Mouse (Mus musculus): ENCODE data around the gene Mark3. TPM values are rescaled to one million over a fixed set of nuclear protein-coding genes. Genes with fewer than 3 reads are reported as not detected.

The Mark3 gene
- polyA plus RNA-seq, 1 experiment from 2014 or later, result 32.9 TPM

Other genes starting within 250 kb of the Mark3 start
- 13.0 and 15.1 TPM in 2 replicates for gene Cdc42bpb, start 196.8 kb upstream of the Mark3 start, polyA plus RNA-seq (2016; fragmentation: Nextera tagmentation; extraction: Ambion mirVana)
- 0.28 TPM in 1 of 2 replicates, not detected in the other for gene Lbhd2, start 167.7 kb upstream of the Mark3 start, polyA plus RNA-seq (2016; fragmentation: Nextera tagmentation; extraction: Ambion mirVana)
- 15.5 and 18.2 TPM in 2 replicates for gene Exoc3l4, start 157.5 kb upstream of the Mark3 start, polyA plus RNA-seq (2016; fragmentation: Nextera tagmentation; extraction: Ambion mirVana)
- gene Tnfaip2, start 132.1 kb upstream of the Mark3 start, polyA plus RNA-seq (2016; fragmentation: Nextera tagmentation; extraction: Ambion mirVana), result 88.6 and 94.9 TPM in 2 replicates
- gene Gm266, start 88.7 kb upstream of the Mark3 start, polyA plus RNA-seq (2016; fragmentation: Nextera tagmentation; extraction: Ambion mirVana), result 1.8 and 2.4 TPM in 2 replicates
- gene Eif5, start 36.5 kb upstream of the Mark3 start, polyA plus RNA-seq (2016; fragmentation: Nextera tagmentation; extraction: Ambion mirVana), result 664 and 670 TPM in 2 replicates
- gene Ckb, start 97.8 kb downstream of the Mark3 start, polyA plus RNA-seq (2016; fragmentation: Nextera tagmentation; extraction: Ambion mirVana), result 54.1 and 54.6 TPM in 2 replicates
- 19.4 and 20.9 TPM in 2 replicates for gene Trmt61a, start 103.6 kb downstream of the Mark3 start, polyA plus RNA-seq (2016; fragmentation: Nextera tagmentation; extraction: Ambion mirVana)
- 28.4 and 28.5 TPM in 2 replicates for gene Bag5, start 138.7 kb downstream of the Mark3 start, polyA plus RNA-seq (2016; fragmentation: Nextera tagmentation; extraction: Ambion mirVana)
- gene Apopt1, start 138.7 kb downstream of the Mark3 start, polyA plus RNA-seq (2016; fragmentation: Nextera tagmentation; extraction: Ambion mirVana), result 36.3 and 36.5 TPM in 2 replicates
- gene Klc1, start 184.3 kb downstream of the Mark3 start, polyA plus RNA-seq (2016; fragmentation: Nextera tagmentation; extraction: Ambion mirVana), result 35.6 TPM in 2 replicates
- gene Xrcc3, start 239.3 kb downstream of the Mark3 start, polyA plus RNA-seq (2016; fragmentation: Nextera tagmentation; extraction: Ambion mirVana), result 7.7 and 8.2 TPM in 2 replicates
- gene Zfyve21, start 239.6 kb downstream of the Mark3 start, polyA plus RNA-seq (2016; fragmentation: Nextera tagmentation; extraction: Ambion mirVana), result 60.6 and 61.9 TPM in 2 replicates

Data from liver, embryonic 12.5 days (tissue).